Mouse (Mus musculus): ENCODE data around the gene Gale.

DNA sequence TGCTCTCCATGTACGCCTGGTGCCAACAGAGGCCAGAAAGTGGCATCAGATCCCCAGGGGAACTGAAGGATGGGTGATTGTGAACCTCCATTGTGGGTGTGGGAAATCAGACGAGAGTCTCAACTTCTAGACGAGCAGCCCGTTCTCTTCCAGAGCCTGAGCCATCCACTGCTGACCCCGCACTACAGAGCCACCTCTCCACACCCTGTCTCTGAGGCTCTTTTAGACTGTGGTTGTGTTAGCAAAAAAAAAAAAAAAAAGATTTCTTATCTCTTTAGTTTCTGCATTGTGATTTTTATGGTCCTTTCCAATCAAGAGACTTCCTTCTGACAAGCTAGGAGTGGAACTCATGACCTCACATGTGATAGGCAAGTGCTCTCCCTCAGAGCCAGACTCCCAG lies 34.1 kb upstream of the Gale start:
- TF ChIP-seq EP300 (optimal IDR thresholded peaks at IDR 0.05) (no peak), CTCF (IDR thresholded peaks at IDR 0.05; ENCODE audit: low read depth) (no peak)
